Mouse (Mus musculus) CH12.LX (cell line): ENCODE results near the gene Pias4. TPM values are rescaled to one million over a fixed set of nuclear protein-coding genes. Genes with fewer than 3 reads are reported as not detected.

ENCODE experiments used
- DNase-seq: peaks from one replicate; pipeline ENCODE4 v3.0.0-alpha.2; 2013; ENCODE audit errors: extremely low read depth
- H3K27ac ChIP-seq: 2 replicates; pipeline ENCODE4 v1.5.1; 2012; ENCODE audit warnings: low read depth, mild to moderate bottlenecking, control low read depth, moderate library complexity; ENCODE audit not compliant: insufficient read depth
- H3K27me3 ChIP-seq: replicated peaks from 2 replicates; pipeline ENCODE3; 2012; ENCODE audit warnings: inconsistent platforms
- H3K36me3 ChIP-seq, 2 experiments: replicated peaks in 1 of 2; 2 replicates each; pipeline versions ENCODE3 to v1.6.1; 2012; ENCODE audit warnings: inconsistent platforms in 1 of 2, low read length in 1 of 2, mild to moderate bottlenecking in 1 of 2, mixed read lengths in 1 of 2, moderate library complexity in 1 of 2; ENCODE audit not compliant: control insufficient read depth in 1 of 2, insufficient read depth in 1 of 2
- H3K4me1 ChIP-seq, 2 experiments: 2 replicates each; pipeline ENCODE4 v1.6.1; 2012; ENCODE audit warnings: inconsistent platforms in 1 of 2, moderate library complexity in 1 of 2; ENCODE audit not compliant: insufficient read depth in 2 of 2, control insufficient read depth in 1 of 2
- H3K4me2 ChIP-seq: 2 replicates; pipeline ENCODE4 v1.6.1; 2012; ENCODE audit warnings: low read depth, mild to moderate bottlenecking, control low read depth; ENCODE audit not compliant: poor library complexity, insufficient read depth, severe bottlenecking
- H3K4me3 ChIP-seq, 3 experiments: fragments of 150-350 bp in 1 of 3; sonication (generic) in 1 of 3; replicated peaks in 1 of 3; 2 replicates each; pipeline versions ENCODE3 to v1.5.1; 2011 to 2012; ENCODE audit warnings: low read depth in 2 of 3, low read length in 2 of 3, mild to moderate bottlenecking in 2 of 3, moderate library complexity in 2 of 3, control low read depth in 1 of 3, improper control_type of control experiment in 1 of 3, inconsistent platforms in 1 of 3, mixed read lengths in 1 of 3; ENCODE audit not compliant: poor library complexity in 1 of 3
- H3K79me2 ChIP-seq: replicated peaks from 2 replicates; pipeline ENCODE4 v1.6.1; 2012; ENCODE audit warnings: mild to moderate bottlenecking, moderate library complexity; ENCODE audit not compliant: control insufficient read depth, poor library complexity, insufficient read depth, severe bottlenecking; ENCODE audit errors: extremely low read depth
- H3K9ac ChIP-seq: 2 replicates; pipeline ENCODE4 v1.6.1; 2012; ENCODE audit warnings: low read depth, mild to moderate bottlenecking, control low read depth, moderate library complexity; ENCODE audit not compliant: insufficient read depth
- H3K9me3 ChIP-seq: replicated peaks from 2 replicates; pipeline ENCODE3; 2012; ENCODE audit warnings: low read length, inconsistent platforms, mixed read lengths
- BHLHE40 ChIP-seq: IDR thresholded peaks from 2 replicates; pipeline ENCODE4 v1.6.1; 2011; ENCODE audit warnings: mild to moderate bottlenecking, low read depth, low read length, improper control_type of control experiment
- CHD1 ChIP-seq: IDR thresholded peaks from 2 replicates; pipeline ENCODE4 v1.6.1; 2012; ENCODE audit warnings: low read depth, low read length, improper control_type of control experiment, inconsistent platforms
- CHD2 ChIP-seq: IDR thresholded peaks from 2 replicates; pipeline ENCODE4 v1.6.1; 2011; ENCODE audit warnings: low read length, improper control_type of control experiment
- CTCF ChIP-seq, 2 experiments: IDR thresholded peaks in 1 of 2; conservative IDR thresholded peaks in 1 of 2; 2 replicates each; pipeline ENCODE4 v1.5.1; 2011 to 2012; ENCODE audit warnings: low read depth in 2 of 2, low read length in 2 of 2, improper control_type of control experiment in 1 of 2, inconsistent platforms in 1 of 2, mild to moderate bottlenecking in 1 of 2, moderate library complexity in 1 of 2
- E2F4 ChIP-seq: IDR thresholded peaks from 2 replicates; pipeline ENCODE4 v1.6.1; 2011; ENCODE audit warnings: low read depth, low read length, improper control_type of control experiment; ENCODE audit not compliant: insufficient replicate concordance
- ELF1 ChIP-seq: IDR thresholded peaks from 2 replicates; pipeline ENCODE4 v1.6.1; 2014; ENCODE audit warnings: low read depth, mild to moderate bottlenecking, inconsistent platforms, low read length, improper control_type of control experiment
- EP300 ChIP-seq: IDR thresholded peaks from 2 replicates; pipeline ENCODE4 v1.6.1; 2011; ENCODE audit warnings: low read length, improper control_type of control experiment
- ETS1 ChIP-seq: conservative IDR thresholded peaks from 2 replicates; pipeline ENCODE4 v1.6.1; 2012; ENCODE audit warnings: low read depth, mild to moderate bottlenecking, inconsistent platforms, low read length, improper control_type of control experiment, moderate library complexity
- IRF4 ChIP-seq: IDR thresholded peaks from 2 replicates; pipeline ENCODE4 v1.6.1; 2014; ENCODE audit warnings: low read depth, mild to moderate bottlenecking, inconsistent platforms, low read length, improper control_type of control experiment
- JUN ChIP-seq: IDR thresholded peaks from 2 replicates; pipeline ENCODE4 v1.6.1; 2011; ENCODE audit warnings: low read depth, mild to moderate bottlenecking, low read length, improper control_type of control experiment, moderate library complexity; ENCODE audit not compliant: insufficient read depth
- JUND ChIP-seq: conservative IDR thresholded peaks from 2 replicates; pipeline ENCODE4 v1.6.1; 2011; ENCODE audit warnings: low read depth, low read length, improper control_type of control experiment
- MAX ChIP-seq: IDR thresholded peaks from 2 replicates; pipeline ENCODE4 v1.6.1; 2011; ENCODE audit warnings: low read length, improper control_type of control experiment
- MXI1 ChIP-seq: IDR thresholded peaks from 2 replicates; pipeline ENCODE4 v1.6.1; 2011; ENCODE audit warnings: mild to moderate bottlenecking, low read depth, low read length, improper control_type of control experiment
- MYC ChIP-seq: IDR thresholded peaks from 2 replicates; pipeline ENCODE4 v1.6.1; 2011; ENCODE audit warnings: low read depth, mild to moderate bottlenecking, improper control_type of control experiment, low read length
- NELFE ChIP-seq: IDR thresholded peaks from 2 replicates; pipeline ENCODE4 v1.6.1; 2011; ENCODE audit warnings: low read depth, low read length, improper control_type of control experiment
- NRF1 ChIP-seq: IDR thresholded peaks from 2 replicates; pipeline ENCODE4 v1.6.1; 2014; ENCODE audit warnings: low read depth, mild to moderate bottlenecking, inconsistent platforms, low read length, improper control_type of control experiment, moderate library complexity
- PAX5 ChIP-seq: IDR thresholded peaks from 2 replicates; pipeline ENCODE4 v1.6.1; 2012; ENCODE audit warnings: low read length, inconsistent platforms, mixed read lengths
- POLR2A ChIP-seq: IDR thresholded peaks from 2 replicates; pipeline ENCODE4 v1.6.1; 2011; ENCODE audit warnings: low read depth, mild to moderate bottlenecking, improper control_type of control experiment, low read length
- POLR2AphosphoS2 ChIP-seq: IDR thresholded peaks from 2 replicates; pipeline ENCODE4 v1.6.1; 2011; ENCODE audit warnings: low read depth, low read length, improper control_type of control experiment
- RAD21 ChIP-seq: IDR thresholded peaks from 2 replicates; pipeline ENCODE4 v1.6.1; 2011; ENCODE audit warnings: low read depth, mild to moderate bottlenecking, low read length, improper control_type of control experiment, moderate library complexity
- RCOR1 ChIP-seq: conservative IDR thresholded peaks from 2 replicates; pipeline ENCODE4 v1.6.1; 2012; ENCODE audit warnings: low read depth, mild to moderate bottlenecking, inconsistent platforms, low read length, improper control_type of control experiment
- SIN3A ChIP-seq: IDR thresholded peaks from 2 replicates; pipeline ENCODE4 v1.6.1; 2012; ENCODE audit warnings: low read length, improper control_type of control experiment, inconsistent platforms
- SMC3 ChIP-seq: IDR thresholded peaks from 2 replicates; pipeline ENCODE4 v1.6.1; 2011; ENCODE audit warnings: low read depth, low read length, improper control_type of control experiment
- TCF12 ChIP-seq: IDR thresholded peaks from 2 replicates; pipeline ENCODE4 v1.6.1; 2014; ENCODE audit warnings: low read depth, mild to moderate bottlenecking, inconsistent platforms, low read length, improper control_type of control experiment
- USF1 ChIP-seq: IDR thresholded peaks from 2 replicates; pipeline ENCODE4 v1.6.1; 2014; ENCODE audit warnings: low read depth, mild to moderate bottlenecking, inconsistent platforms, low read length, improper control_type of control experiment
- USF2 ChIP-seq: conservative IDR thresholded peaks from 2 replicates; pipeline ENCODE4 v1.6.1; 2011; ENCODE audit warnings: low read depth, low read length, improper control_type of control experiment
- ZC3H11A ChIP-seq: IDR thresholded peaks from 2 replicates; pipeline ENCODE4 v1.6.1; 2012; ENCODE audit warnings: low read depth, mild to moderate bottlenecking, inconsistent platforms, low read length, improper control_type of control experiment
- ZKSCAN1 ChIP-seq: IDR thresholded peaks from 2 replicates; pipeline ENCODE4 v1.6.1; 2012; ENCODE audit warnings: low read depth, inconsistent platforms, low read length, improper control_type of control experiment, borderline replicate concordance
- ZMIZ1 ChIP-seq: IDR thresholded peaks from 2 replicates; pipeline ENCODE4 v1.6.1; 2012; ENCODE audit warnings: low read depth, mild to moderate bottlenecking, inconsistent platforms, low read length, improper control_type of control experiment
- dilution Hi-C: fragments of 300-500 bp; cut with MboI; formaldehyde crosslinking; loops from 2 replicates; pipeline ENCODE4 v1.14.3; 2020; ENCODE audit warnings: low sequenced_read_pairs; ENCODE audit not compliant: extremely low pct_unique_long_range_greater_than_20kb, extremely low pct_ligation_motif_present
- in situ Hi-C: fragments of 300-500 bp; cut with MboI; formaldehyde crosslinking; loops from 3 replicates; pipeline ENCODE4 v1.14.3; 2019; ENCODE audit warnings: low sequenced_read_pairs, low pct_ligation_motif_present, low pct_unique_long_range_greater_than_20kb, mixed read lengths
- polyA plus RNA-seq: library from polyadenylated mRNA; unstranded; fragments of >175 nt; gene quantifications from 2 replicates; pipeline ENCODE4 v1.2.1, GENCODE M21; 2012; ENCODE audit warnings: low read depth; ENCODE audit not compliant: insufficient read length
- total RNA-seq, 2 experiments: library from RNA; depleted of rRNA; stranded (reverse); fragments of 300-350 nt in 1 of 2; fragments of >200 nt in 1 of 2; gene quantifications; 2 replicates each; pipeline ENCODE4 v1.2.3; 2012 to 2014

Pias4 gene
- total and polyA plus RNA-seq, 3 experiments: 15.3 to 33.5 (median 26.6) TPM

DNA sequence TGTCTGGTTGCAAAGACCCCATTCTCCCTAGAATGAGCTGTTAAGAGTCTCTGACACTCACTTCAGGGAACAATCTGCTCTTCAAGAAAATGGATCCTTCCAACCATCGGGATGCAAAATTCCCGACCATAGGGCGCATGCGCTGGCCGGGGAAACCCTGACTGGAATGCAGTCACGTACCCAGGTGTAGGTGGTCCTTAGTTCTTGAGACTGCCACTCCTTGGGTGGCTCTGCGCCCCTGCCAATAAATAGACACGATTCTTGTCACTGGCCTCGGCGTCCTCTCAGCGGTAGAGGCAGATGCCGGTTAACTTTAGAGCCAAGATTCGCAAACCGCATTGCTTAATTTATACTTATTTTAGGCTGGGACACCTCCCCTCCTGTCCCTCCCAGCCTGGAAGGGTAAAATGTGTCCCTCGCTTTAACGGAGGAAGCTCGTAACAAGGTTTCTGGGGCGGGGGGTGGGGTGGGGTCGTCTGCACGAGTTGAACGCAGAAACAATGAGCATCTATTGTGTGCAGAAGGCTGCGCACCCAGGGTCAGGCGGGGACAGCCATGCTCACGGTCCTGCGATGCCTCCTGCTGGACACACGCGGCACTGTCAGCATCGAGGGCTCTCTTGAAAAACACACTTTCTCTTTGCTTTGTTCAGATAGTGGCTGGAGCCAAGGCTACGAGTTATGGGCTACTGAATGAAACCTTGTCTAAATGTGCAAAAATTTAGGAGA lies 7.1 kb upstream of the Pias4 start:
- DNase-seq: peak; percentile 83
- peak; percentile 86 for TF ChIP-seq MYC
- peak; percentile 82 to 96 for TF ChIP-seq CTCF (conservative IDR thresholded peaks at IDR 0.05 in 1 of 2, IDR thresholded peaks at IDR 0.05 in 1 of 2; ENCODE audit: low read depth in 2 of 2, low read length in 2 of 2)
- no peak for TF ChIP-seq POLR2AphosphoS2
- TF ChIP-seq MAX: peak; percentile 84
- TF ChIP-seq E2F4: 0 out of 2 replicates have a peak, but pooled peaks have one; percentile 31
- TF ChIP-seq SMC3: peak; percentile 95
- peak; percentile 73 for TF ChIP-seq ZC3H11A
- TF ChIP-seq SIN3A: peak; percentile 68
- TF ChIP-seq BHLHE40: peak; percentile 63; the same call in 1 of the 2 replicates
- TF ChIP-seq NRF1: peak; percentile 64
- TF ChIP-seq MXI1: 0 out of 2 replicates have a peak, but pooled peaks have one; percentile 40
- peak; percentile 26; the same call in 1 of the 2 replicates for TF ChIP-seq NELFE
- TF ChIP-seq ZKSCAN1: no peak
- no peak for TF ChIP-seq CHD1
- no peak for TF ChIP-seq PAX5
- TF ChIP-seq ETS1: no peak
- TF ChIP-seq IRF4: 0 out of 2 replicates have a peak, but pooled peaks have one; percentile 15
- TF ChIP-seq JUN: no peak
- Histone ChIP-seq H3K9me3 (no peaks in the 10 kb centered on the region), H3K27me3 (no peaks in the 10 kb centered on the region), H3K36me3 (peaks cover 25 to 28% of the 10 kb centered on the region in 2 experiments), H3K4me3 (peak overlapping the region in 1 of 3 experiments; percentile 28), H3K4me1 (peaks cover 18 to 31% of the 10 kb centered on the region in 2 experiments), H3K9ac (0 out of 2 replicates have a peak overlapping the region, but pooled peaks have one; percentile 9), H3K27ac (no peak overlapping the region), H3K4me2 (peak overlapping the region; percentile 74), H3K79me2 (peaks cover 33% of the 10 kb centered on the region)
- in situ Hi-C loops: loop anchor here (5.0 to 10.0 kb wide), 2 partner anchors 100 to 177 kb away; partner anchors contain the start of gene Thop1
- dilution Hi-C loops: no loop called here

DNA sequence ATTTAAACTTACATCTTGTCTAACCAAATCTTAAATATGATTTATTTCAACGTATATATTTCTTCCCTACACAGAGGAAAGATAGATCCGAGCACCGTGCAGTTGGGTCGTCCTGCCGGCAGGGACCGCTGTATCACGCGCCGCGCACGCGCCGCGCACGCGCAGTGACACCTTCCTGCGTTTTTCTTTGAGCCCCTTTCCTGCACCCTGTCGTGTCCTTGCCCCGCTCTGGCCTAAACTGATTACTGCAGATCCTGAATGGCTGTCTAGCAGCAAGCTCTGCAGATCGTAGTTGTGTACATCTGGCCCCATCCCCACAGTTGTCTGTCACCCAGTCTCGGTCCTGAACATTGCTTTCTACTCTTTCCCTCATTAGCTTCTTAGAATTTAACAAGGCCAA lies 5.4 kb upstream of the Pias4 start:
- in situ Hi-C loops: loop anchor here (5.0 to 10.0 kb wide), 2 partner anchors 98 to 176 kb away; partner anchors contain the start of gene Thop1
- peaks cover 5 to 23% of the 10 kb centered on the region in 2 experiments; a peak in 3 of 4 replicates for H3K4me1 ChIP-seq
- DNase-seq: no peak
- peaks cover 16% of the 10 kb centered on the region for H3K79me2 ChIP-seq
- dilution Hi-C loops: no loop called here
- no peak overlapping the region for H3K4me3 ChIP-seq
- no peaks in the 10 kb centered on the region for H3K27me3 ChIP-seq
- no peaks in the 10 kb centered on the region for H3K9me3 ChIP-seq
- peaks cover 8 to 11% of the 10 kb centered on the region in 2 experiments for H3K36me3 ChIP-seq
- H3K4me2 ChIP-seq: no peak overlapping the region
- peak overlapping the region; percentile 34 for H3K9ac ChIP-seq
- H3K27ac ChIP-seq: no peak overlapping the region
- TF ChIP-seq ZMIZ1 (no peak), EP300 (no peak), POLR2AphosphoS2 (no peak), CHD2 (no peak), MYC (no peak), NELFE (0 out of 2 replicates have a peak, but pooled peaks have one; percentile 16), POLR2A (peak; percentile 30; the same call in 1 of the 2 replicates), SIN3A (no peak), ZC3H11A (no peak), USF1 (no peak), ELF1 (no peak), RCOR1 (no peak), BHLHE40 (peak; percentile 78), IRF4 (no peak), NRF1 (peak; percentile 87), E2F4 (no peak), TCF12 (no peak), CTCF (conservative IDR thresholded peaks at IDR 0.05 in 1 of 2, IDR thresholded peaks at IDR 0.05 in 1 of 2; ENCODE audit: low read depth in 2 of 2, low read length in 2 of 2) (peak in 1 of 2 experiments; percentile 45; a peak in 2 of 4 replicates), ETS1 (no peak), USF2 (no peak), JUND (no peak), RAD21 (no peak)
